Mouse (Mus musculus): Measurements from ENCODE around the gene Aqp7. TPM values are rescaled to one million over a fixed set of nuclear protein-coding genes. Genes with fewer than 3 reads are reported as not detected.
A peak's percentile ranks its signal among the peaks of the same experiment; 100 is the strongest.

The Aqp7 gene
- polyA plus RNA-seq, 1 experiment from 2014 or later = 0.21 TPM

DNA sequence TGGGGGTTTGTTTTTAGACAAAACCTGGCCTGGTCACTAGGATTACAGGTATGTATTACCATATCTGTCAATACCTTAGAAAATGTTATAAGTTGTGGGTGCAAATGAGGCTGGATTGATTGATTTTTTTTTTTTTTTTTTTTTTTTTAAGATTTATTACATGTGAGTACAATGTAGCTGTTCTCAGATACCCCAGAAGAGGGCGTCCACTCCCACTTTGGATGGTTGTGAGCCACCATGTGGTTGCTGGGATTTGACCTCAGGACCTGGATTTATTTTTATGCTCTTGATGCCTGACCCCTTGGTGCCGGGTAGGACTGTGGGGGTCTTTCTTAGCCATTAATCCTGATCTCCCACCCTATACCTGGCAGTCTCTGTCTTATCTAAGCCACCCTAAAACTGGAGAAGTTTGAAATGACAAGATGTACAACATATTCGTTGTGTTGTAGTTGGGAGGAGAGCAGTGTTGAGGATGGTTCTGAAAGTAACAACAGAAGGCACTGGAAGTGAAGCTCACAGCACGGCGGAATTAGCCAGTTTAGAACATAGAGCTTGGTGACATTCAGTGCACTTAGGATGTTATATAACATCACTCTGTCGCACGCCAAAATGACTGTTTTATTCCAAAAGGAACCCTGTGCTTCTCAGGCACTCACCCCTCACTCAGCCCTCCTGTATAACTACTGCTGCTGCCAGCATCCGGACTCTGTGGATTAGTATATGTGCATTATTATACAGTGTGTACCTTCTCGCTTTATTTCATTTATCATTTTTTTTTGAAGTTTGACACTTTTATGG is 46.9 kb downstream of the Aqp7 start:
- in situ Hi-C loops (cut with MboI; ENCODE audit: low pct_unique_long_range_greater_than_20kb) = no loop called here
- DNase-seq (ENCODE audit: low read depth, low spot score) (no peak), ATAC-seq (no peak)
- ChIA-PET POLR2A (interaction anchor here (0.6 kb wide), 1 partner anchor 47 kb away, joined by 5 read pairs; no protein-coding TSS in a partner anchor), CTCF (interaction anchor here (1.2 kb wide), 1 partner anchor 9 kb away, joined by 3 read pairs; no protein-coding TSS in a partner anchor)
- no peaks in the 10 kb centered on the region for H3K27me3 ChIP-seq
- peak; percentile 43 for TF ChIP-seq CTCF (IDR thresholded peaks at IDR 0.05)

DNA sequence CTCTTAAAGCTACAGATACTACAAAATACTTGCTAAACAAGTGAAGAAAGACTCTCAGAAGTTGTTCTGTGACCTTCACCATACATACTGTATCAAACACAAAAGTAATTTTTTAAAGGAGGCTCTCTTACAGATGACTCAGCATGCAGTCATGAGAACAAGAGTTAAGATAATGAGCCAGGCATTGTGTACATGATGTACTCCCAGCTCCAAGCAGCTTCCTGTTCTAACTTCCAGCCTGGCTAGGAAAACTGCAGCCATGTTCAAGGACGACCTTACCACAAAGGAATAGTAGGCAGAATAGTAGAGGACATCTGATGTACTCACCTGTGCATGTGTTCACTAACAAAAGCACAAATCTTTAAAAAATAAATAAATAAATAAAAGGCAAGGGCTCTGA is 47.7 kb downstream of the Aqp7 start:
- no peak for TF ChIP-seq CTCF (IDR thresholded peaks at IDR 0.05)
- ATAC-seq (no peak), DNase-seq (ENCODE audit: low read depth, low spot score) (no peak)
- POLR2A ChIA-PET = no interaction called here
- no peaks in the 10 kb centered on the region for H3K27me3 ChIP-seq
- in situ Hi-C loops (cut with MboI; ENCODE audit: low pct_unique_long_range_greater_than_20kb) = no loop called here
- CTCF ChIA-PET = interaction anchor here (0.8 kb wide), 1 partner anchor 20 kb away, joined by 3 read pairs; no protein-coding TSS in a partner anchor

DNA sequence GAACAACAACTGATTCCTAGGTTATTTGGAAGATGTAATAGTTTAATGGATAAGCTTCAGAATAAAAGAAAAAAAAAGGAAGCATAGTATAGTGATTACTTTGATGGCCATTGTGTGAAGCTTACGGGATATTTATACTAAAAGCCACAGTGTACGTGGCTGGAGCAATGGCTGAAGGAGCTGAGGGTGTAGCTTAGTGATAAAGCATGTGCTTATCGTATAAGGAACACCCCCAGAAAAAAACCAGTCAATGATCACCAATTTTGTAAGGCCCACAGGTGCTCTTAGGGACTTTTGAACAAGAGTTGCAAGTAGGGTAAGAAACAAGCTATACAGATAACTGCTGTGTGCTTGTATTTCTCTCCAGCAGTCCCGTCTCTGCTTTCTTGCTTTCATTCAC is 50.0 kb downstream of the Aqp7 start:
- no peak for TF ChIP-seq CTCF (IDR thresholded peaks at IDR 0.05)

DNA sequence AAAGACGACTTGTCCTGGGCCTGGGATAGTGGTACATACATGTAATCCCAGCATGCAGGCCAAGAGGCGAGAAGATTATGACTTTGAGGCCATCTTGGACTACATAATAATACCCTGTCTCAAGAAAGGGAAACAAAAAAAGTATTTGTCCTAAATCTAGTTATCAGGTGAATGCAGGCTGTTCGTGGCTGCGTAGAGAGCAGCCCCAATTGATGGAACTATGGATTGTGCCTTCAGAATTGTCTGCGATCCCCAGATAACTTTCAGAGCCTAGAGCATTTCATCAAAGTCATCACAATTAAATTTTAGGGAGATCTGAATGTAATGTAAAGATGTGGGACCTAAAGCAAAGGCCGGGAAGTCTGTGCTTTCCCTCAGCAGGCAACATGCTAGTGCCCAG is 51.6 kb downstream of the Aqp7 start:
- H3K27me3 ChIP-seq = no peaks in the 10 kb centered on the region
- POLR2A ChIA-PET = no interaction called here
- ATAC-seq (no peak), DNase-seq (ENCODE audit: low read depth, low spot score) (no peak)
- CTCF ChIA-PET = no interaction called here
- no peak for TF ChIP-seq CTCF (IDR thresholded peaks at IDR 0.05)
- in situ Hi-C loops (cut with MboI; ENCODE audit: low pct_unique_long_range_greater_than_20kb) = no loop called here

More for the DNA sequence above, 50.0 kb downstream of the Aqp7 start:
- POLR2A ChIA-PET = no interaction called here
- no peak for DNase-seq (ENCODE audit: low read depth, low spot score)
- ATAC-seq = no peak
- CTCF ChIA-PET = no interaction called here
- in situ Hi-C loops (cut with MboI; ENCODE audit: low pct_unique_long_range_greater_than_20kb) = no loop called here
- H3K27me3 ChIP-seq = no peaks in the 10 kb centered on the region

DNA sequence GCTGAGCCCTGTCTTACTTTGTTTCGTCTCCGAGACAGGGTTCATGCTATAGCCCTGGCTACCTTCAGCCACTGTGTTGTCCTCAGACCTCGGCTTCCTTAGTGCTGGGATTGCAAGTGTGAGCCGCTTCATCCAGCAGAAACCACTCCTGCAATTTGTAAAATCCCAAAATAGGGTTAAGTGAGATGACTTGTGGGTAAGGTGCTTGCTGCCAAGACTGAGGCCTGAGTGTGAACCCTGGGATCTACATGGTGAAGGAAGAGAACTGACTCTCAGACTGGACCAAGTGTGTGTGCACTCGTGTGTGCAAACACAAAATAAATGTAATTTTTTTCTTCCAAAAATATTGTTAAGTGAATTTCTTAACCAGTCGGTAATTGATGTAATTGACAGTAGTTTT is 58.3 kb downstream of the Aqp7 start:
- no peaks in the 10 kb centered on the region for H3K27me3 ChIP-seq
- no peak for TF ChIP-seq CTCF (IDR thresholded peaks at IDR 0.05)
- no peak for DNase-seq (ENCODE audit: low read depth, low spot score)
- CTCF ChIA-PET = no interaction called here
- in situ Hi-C loops (cut with MboI; ENCODE audit: low pct_unique_long_range_greater_than_20kb) = no loop called here
- no peak for ATAC-seq
- POLR2A ChIA-PET = no interaction called here

DNA sequence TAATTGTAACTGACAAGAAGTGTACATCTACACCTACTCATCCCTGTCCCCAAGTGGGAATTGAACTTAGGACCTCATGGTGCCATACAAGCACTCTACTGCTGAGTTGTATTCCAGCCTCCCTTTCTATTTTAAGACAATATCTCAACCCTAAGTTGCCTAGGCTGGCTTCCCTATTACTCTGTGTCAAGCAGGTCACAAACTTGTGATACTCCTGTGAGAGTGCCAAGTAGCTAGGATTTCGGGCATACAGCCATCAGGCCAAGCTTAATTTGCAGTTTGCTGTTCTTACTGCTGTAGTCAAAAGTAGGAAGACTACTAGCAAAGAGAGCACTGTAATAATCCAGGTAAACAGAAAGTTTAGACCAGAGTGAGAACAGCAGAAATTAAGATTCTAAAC is 64.3 kb downstream of the Aqp7 start:
- in situ Hi-C loops (cut with MboI; ENCODE audit: low pct_unique_long_range_greater_than_20kb) = no loop called here
- DNase-seq (ENCODE audit: low read depth, low spot score) = no peak
- no peak for TF ChIP-seq CTCF (IDR thresholded peaks at IDR 0.05)
- ChIA-PET CTCF (interaction anchor here (1.3 kb wide), 1 partner anchor 30 kb away, joined by 3 read pairs; no protein-coding TSS in a partner anchor), POLR2A (no interaction called here)
- ATAC-seq = no peak
- H3K27me3 ChIP-seq = no peaks in the 10 kb centered on the region

Other genes with a start within 250 kb of the Aqp7 start
- gene B4galt1, start 194.1 kb downstream of the Aqp7 start, polyA plus RNA-seq (2021) = 32.1 TPM
- not detected for gene Spink4, start 128.1 kb downstream of the Aqp7 start, polyA plus RNA-seq (2021)
- gene Bag1, start 99.8 kb downstream of the Aqp7 start, polyA plus RNA-seq (2021) = 140 TPM
- gene Chmp5, start 99.7 kb downstream of the Aqp7 start, polyA plus RNA-seq (2021) = 110 TPM
- gene Nfx1, start 77.2 kb downstream of the Aqp7 start, polyA plus RNA-seq (2021) = 45.7 TPM
- 2.3 TPM for gene Aqp3, start 50.0 kb upstream of the Aqp7 start, polyA plus RNA-seq (2021)
- gene Nol6, start 76.3 kb upstream of the Aqp7 start, polyA plus RNA-seq (2021) = 18.8 TPM
- gene Ube2r2, start 87.6 kb upstream of the Aqp7 start, polyA plus RNA-seq (2021) = 115 TPM
- gene Ubap2, start 227.0 kb upstream of the Aqp7 start, polyA plus RNA-seq (2021) = 54.1 TPM